Mouse (Mus musculus) bone marrow macrophage, adult 2 months (primary cell): ENCODE data around the gene Lin7c.

Experiments
- CTCF ChIP-seq: IDR thresholded peaks from 2 replicates; pipeline ENCODE4 v1.5.1; 2012; ENCODE audit warnings: low read depth, mild to moderate bottlenecking, low read length, moderate library complexity
- POLR2A ChIP-seq: IDR thresholded peaks from 2 replicates; pipeline ENCODE4 v1.6.1; 2012; ENCODE audit warnings: mild to moderate bottlenecking, low read depth, low read length, borderline replicate concordance

- no peak for TF ChIP-seq CTCF
- TF ChIP-seq POLR2A = no peak
These were observed 30.8 kb downstream of the Lin7c start for GRCm38 (mm10) chr2:109921298-109922035.
